Mouse (Mus musculus): Measurements from ENCODE around the gene Sv2a.
"Not testable (repeated sequence)": the region's sequence is repeated elsewhere in the genome, so short reads cannot be mapped to it uniquely, and the experiment has no call there.

Gene Sv2a

DNA sequence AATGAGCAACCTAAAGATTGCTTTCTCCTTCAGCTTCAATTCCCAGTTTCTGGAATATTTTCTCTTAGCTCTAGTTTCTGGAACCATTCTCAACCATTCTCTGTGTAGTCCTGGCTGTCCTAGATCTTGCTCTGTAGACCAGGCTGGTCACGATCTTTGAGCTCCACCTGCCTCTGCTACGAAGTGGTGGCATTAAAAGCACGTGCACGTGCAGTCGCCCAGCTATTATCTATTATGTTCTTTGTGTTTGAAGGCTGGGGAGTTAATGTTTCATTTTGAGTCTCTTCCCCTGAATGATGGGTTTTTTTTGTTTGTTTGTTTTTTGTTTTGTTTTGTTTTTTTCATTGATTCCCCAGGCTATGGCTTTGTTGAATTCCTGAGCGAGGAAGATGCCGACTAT lies 7.8 kb upstream of the Sv2a start:
- DNase-seq (ENCODE audit: inconsistent ontology term) = no peak

DNA sequence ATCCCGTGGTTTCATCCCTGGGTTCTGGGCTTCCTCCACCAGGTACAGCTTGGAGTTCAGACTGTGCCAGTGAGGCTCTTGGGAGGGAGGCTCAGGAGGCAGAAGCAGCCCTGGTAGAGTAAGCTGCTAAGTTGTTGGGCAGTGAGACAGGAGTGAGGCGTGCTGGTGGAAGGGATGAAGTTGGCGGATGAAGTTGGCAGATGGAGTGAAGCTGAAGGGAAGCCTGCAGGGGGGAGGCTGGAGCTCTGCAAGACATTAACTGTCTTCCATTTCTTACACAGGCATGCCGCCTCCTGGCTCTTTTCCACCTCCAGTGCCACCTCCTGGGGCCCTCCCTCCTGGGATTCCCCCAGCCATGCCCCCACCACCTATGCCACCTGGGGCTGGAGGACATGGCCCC lies 6.9 kb upstream of the Sv2a start:
- DNase-seq (ENCODE audit: inconsistent ontology term) = not testable (repeated sequence)

DNA sequence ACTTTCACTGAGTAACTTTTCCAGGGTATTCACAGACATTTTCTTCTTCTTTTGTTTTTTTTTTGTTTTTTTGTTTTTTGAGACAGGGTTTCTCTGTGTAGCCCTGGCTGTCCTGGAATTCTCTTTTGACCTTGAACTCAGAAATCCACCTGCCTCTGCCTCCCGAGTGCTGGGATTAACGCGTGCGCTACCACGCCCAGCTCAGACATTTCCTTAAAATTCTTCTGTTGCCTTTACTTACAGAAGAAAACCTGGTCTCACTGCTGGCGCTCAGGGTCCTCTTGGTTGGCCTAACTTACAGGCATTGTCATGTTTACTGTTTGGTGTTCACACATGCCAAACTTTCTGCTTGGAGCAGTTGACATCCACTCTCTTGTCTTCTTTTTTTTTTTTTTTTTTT lies 5.7 kb upstream of the Sv2a start:
- DNase-seq (ENCODE audit: inconsistent ontology term) = no peak

DNA sequence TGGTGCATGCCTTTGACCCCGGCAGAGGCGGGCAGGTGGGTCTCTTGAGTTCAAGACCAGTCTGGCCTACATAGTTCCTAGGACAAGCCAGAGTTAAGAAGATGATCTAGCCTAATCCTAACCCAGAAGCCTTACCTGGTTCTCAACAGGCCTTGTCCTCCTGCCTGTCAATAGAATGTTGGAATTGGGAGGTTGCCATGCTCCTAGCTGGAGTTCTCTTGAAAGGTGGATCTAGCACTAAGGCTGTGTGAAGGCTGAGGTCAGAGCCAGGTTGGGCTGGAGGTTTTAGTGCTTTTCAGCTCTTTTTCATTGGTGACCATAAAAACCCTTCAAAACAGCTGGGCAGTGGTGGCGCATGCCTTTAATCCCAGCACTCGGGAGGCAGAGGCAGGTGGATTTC lies 2.5 kb upstream of the Sv2a start:
- no peak for DNase-seq (ENCODE audit: inconsistent ontology term)

DNA sequence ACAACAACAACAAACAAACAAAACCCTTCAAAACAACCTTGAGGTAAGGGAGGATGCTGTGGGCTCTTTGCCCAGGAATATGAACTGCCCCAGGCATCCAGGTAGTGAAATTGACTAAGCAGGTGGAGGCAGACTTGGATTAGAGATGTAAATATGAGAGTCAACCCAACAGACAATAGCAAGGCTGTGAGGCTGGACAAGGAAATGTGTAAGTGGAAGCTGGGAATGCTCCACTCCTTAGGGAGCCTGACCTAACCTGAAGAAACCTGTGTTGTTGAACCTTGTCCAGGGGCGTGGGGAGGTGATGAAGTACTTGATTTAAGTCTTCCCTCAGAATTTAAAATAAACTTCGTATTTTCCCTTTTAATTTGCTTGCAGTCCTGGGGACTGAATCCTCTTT lies 2.0 kb upstream of the Sv2a start:
- no peak for DNase-seq (ENCODE audit: inconsistent ontology term)

DNA sequence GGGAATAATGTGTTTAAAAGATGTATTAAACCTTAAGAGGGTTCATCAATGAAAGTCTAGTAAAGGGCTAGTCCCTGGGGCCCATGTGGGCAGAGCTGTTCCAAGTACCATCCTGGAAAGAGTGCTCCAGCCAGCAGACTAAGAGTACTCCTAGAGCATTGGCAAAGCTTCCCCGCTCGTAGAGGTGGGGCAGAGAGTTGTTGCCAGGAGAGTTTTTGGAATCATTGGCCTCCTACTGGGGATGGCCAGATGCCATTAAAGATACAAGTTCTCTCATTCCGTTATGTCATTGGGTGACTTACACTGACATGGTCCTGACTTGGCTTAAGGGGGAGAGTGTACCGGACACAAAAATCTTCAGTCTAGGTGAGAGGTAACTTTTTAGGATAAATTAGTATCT lies 1.4 kb upstream of the Sv2a start:
- DNase-seq (ENCODE audit: inconsistent ontology term) = no peak

DNA sequence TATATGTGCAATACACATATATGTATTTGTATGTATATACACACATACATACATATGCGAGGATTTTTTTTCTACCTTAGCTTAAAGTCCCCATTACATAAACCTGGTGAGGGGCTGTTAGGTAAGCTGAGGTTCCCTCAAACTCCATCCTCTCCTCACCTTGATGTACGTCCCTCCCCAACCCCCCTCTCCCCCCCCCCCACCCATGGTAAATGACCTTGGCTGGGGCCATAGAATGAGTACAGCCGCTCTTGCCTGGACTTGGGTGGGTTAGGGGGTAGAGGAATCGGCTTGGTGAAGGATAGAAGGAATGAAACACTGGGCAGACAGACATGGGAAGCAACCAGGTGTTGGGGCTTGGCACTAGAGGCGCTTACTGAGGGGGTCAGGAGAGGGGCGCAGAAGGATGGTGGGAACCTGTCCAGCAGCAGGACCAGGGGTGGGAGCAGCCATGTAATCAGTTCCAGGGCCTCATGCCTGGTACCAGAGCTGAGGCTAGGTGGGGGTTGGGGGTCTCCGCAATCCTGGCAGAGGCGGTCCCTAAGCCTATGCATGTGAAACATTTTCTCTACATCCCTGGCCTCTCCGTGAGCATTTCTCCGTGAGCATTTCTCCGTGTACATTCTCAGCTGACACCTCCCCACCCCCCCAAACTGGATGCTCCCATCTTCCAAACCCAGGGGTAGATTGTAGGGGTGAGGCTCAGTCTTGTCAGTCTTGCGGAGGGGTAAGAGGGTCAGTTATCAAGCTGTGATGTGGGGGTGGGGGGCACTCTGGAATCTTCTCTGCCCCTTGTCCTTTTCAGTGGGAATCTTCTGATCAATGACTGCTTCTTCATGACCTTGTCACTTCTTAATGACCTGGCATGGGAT lies 795 bp downstream of the Sv2a start:
- DNase-seq (ENCODE audit: inconsistent ontology term) = no peak

DNA sequence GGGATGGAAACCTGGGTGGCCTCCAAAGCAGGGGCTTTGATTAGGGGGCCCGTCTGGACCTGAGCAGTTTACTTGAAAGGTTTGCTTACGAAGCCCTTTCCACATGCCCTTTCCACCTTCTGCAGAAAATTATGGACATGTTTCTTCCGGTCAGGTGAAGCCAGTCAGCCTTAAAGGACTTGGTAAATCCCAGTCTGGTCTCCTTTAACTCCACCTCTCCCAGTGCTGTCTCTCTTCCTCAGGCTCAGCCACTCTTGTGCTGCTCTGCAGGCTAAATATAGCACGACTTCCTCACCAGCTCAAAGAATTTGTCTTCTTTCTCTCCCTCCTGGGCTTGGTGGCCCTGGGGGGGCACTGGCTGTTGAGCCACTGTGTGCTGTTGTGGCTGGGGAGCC lies 1.4 kb downstream of the Sv2a start:
- DNase-seq (ENCODE audit: inconsistent ontology term) = no peak

DNA sequence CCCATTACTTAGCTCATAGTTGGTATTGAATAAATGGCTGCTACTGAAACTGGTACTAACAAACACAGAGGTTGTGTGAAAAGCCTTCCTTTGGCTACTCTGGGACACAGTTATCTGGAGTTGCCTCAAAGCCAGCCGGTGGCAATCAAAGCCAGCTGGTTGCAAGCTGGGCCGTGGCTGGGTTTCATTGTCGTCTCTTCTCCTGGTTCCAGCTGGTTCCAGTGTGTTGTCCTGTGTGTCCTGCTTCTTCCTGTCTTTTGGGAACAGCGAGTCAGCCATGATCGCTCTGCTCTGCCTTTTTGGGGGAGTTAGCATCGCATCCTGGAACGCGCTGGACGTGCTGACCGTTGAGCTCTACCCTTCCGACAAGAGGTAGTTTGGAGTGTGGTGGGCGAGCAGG lies 12.0 kb downstream of the Sv2a start:
- no peak for DNase-seq (ENCODE audit: inconsistent ontology term)

DNA sequence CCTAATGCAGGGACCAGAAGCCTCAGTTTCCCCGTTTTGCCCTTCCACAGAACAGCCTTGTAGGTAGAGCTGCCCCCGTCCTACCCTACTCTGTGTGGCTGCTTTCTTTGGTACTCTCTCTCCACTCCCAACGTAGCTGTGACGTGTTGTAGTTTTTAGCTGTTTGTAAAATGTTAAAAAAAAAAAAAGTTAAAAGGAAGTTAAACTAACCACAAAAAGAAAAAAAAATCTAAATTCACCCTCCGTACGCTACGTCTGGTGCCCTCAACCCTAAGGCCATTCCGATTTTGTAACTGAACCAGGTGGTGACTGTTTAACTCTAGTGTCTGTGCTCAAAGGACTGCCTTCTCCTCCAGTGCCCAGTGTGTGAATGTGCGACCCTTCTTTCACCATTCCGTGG lies 14.0 kb downstream of the Sv2a start:
- no peak for DNase-seq (ENCODE audit: inconsistent ontology term)

DNA sequence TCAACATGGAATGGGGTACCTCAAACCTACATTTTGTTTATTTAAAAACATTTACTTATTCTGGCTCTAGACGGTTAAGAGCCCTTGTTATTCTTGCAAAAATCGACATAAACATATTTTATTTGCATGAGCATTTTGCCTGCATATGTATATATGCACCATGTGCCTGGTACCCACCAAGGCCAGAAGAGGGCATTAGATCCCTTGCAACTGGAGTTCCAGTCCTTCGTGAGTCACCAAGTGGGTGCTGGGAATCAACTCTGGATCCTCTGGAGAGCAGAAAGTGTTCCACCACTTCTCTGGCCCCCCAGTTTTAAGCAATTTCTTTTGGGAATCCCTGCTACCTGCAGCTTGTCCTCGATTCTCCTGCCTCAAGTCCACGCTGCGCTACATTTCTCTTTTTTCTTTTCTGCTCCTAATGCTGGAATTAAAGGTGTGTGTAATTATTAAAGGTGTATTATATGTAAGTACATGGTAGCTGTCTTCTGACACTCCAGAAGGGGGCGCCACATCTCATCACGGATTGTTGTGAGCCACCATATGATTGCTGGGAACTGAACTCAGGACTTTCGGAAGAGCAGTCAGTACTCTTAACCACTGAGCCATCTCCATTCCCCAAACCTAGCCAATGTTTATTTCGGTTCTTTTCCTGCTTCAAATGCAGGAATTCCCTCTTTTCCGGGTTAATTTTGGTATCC lies 14.8 kb downstream of the Sv2a start:
- DNase-seq (ENCODE audit: inconsistent ontology term) = no peak

DNA sequence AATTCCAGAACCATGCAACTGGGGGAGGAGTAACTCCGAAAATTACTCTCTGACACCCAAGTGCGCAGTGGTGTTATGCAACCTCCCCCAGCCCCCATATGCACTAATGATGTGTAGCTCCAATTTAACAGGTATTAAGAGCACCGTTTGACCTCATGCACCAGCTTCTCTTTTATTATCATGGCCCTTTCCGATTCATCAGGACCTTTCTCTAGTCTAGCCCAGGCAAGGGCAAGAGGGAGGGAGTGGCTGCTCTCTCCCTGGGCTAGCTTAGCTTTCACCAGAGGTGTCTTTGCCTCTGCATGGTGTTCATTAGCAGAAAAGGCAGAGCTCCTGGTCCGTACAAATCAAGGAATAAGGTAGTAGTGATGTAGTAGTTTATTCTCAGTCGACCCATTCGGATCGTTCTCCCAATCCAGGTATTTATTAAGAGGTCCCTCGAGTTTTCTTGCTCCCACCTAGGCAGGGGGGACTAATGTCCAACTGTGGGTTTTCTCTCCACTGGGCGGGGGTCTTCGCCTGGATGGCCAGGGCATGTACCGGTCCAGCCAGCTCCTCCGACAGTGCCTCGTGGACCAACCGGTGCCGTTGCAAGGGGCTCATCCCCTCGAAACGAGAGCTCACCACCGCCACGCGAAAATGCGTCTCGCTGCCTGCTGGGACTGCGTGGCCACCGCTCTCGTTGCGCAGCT lies 15.6 kb downstream of the Sv2a start:
- no peak for DNase-seq (ENCODE audit: inconsistent ontology term)

DNA sequence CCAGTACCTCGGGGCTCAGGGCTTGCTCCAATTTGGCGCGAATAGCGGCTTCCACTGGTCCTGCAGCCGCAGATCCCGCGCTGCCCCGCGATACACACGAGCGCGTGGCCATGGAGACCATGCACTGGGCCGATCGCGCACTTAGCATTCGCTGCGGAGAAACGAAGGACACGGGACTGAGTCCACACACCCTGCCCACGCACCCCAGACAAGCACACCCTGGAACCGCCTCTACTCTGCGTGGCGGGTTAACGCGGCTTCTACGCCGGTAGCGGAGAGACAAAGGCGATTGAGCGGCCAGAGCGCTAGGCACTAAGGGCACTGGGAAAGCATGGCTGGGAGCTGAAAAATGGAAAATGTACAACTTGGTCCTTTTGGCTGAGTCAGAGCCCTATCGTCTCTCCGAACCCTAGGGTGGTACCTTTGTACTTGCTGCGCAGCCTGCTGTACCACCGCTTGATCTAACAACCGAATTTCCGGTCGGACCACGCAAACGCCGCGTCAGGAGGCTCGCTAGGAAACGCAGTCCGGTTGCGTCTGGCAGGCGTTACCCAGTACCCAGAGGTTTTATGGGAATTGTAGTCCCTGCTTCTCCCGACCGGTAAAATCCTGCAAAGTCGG lies 16.3 kb downstream of the Sv2a start:
- DNase-seq (ENCODE audit: inconsistent ontology term) = peak; percentile 85

DNA sequence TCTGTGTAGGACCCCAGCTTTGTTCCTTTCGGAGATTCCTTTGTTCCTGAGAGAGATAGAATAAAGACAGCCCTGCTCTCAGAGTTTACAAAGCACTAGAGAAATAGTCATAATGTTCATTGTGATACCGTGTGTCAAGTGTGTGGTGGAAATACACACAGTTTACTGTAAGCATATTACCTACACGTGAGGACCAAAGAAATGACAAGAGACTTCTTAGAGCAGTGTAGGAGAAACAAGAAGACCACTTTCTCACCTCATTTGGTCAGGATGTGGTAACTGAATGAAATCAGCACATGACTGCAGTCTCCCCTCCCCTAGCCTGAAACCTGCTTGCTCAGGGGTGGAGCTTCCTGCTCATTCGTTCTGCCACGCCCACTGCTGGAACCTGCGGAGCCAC lies 17.2 kb downstream of the Sv2a start:
- DNase-seq (ENCODE audit: inconsistent ontology term) = no peak

DNA sequence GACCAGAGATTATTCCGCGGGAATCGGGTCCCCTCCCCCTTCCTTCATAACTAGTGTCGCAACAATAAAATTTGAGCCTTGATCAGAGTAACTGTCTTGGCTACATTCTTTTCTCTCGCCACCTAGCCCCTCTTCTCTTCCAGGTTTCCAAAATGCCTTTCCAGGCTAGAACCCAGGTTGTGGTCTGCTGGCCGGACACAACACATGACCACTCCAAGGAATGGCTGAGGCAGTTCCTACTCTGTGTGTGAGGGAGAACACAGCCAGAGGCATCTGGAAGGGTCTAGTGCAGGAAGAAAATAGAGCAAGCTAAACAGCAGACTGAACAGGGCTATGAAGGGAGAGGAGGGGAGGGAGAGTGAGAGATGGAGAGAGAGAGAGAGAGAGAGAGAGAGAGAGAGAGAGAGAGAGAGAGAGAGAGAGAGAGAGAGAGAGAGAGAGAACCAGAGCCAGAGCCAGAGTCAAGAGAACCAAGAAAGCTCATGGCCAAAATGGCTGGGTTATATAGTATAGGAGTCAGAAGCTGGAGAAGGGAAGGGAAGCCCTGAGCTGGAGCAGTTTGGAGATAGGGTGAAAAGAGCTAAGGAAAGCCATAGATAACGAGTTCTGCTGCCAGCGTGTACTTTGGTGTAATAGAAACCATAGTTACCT lies 17.8 kb downstream of the Sv2a start:
- DNase-seq (ENCODE audit: inconsistent ontology term) = not testable (repeated sequence)

DNA sequence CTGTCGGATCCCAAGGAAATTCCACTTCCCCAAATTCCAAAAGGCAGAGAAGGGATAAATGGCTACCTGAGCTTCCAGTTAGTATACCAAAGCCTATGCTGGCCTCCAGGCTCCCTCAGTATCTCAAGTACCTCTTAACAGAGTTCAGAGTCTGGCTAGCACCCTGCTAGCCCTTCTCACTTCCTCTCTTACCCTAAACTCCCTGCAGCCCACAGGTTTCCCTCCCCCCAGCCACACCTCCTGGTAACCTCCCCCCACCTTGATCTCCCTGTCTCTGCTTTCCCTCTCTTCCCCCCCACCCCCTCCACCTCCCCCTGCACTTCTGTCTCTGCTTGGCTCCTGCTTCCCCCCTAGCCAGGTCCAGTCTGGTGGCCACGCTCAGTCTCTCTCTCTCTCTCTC lies 18.8 kb downstream of the Sv2a start:
- DNase-seq (ENCODE audit: inconsistent ontology term) = no peak

DNA sequence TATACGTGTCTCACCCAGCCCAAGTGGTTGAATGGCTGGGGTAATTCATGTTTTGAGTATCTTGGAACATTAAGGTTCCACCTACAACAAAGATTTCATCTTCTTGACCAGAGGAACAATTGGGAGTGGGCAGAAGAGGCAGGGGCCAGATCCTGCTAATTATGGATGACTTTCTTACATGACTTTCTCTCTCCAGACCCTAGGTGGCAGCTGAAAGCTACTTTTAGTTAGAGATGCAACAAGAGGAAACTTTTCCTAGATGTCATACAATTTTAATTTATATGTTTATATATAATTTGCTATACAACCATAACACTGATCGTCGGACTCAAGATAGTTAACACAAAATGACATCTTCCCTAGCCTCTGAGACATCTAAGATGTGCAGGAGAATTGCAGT lies 26.9 kb downstream of the Sv2a start:
- DNase-seq (ENCODE audit: inconsistent ontology term) = no peak

DNA sequence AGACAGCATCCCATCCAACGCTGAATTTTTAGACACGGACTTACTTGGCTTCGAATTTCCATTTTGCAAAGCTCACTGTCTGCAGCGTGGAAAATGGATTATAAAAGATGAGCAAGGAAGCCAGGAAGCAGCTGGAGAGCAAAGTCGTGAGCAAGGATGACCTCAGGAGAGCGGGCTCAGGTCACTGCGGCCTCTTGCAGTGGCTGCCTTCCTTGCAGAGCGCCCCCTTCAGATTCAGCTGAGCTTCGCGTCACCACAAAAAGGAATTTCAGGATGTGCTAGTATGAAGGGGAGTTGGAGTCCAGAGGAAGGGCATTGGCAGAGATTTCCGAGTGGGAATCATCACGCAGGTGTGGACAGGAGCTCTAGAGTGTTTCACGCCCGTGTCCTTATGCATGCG lies 28.3 kb downstream of the Sv2a start:
- no peak for DNase-seq (ENCODE audit: inconsistent ontology term)

DNA sequence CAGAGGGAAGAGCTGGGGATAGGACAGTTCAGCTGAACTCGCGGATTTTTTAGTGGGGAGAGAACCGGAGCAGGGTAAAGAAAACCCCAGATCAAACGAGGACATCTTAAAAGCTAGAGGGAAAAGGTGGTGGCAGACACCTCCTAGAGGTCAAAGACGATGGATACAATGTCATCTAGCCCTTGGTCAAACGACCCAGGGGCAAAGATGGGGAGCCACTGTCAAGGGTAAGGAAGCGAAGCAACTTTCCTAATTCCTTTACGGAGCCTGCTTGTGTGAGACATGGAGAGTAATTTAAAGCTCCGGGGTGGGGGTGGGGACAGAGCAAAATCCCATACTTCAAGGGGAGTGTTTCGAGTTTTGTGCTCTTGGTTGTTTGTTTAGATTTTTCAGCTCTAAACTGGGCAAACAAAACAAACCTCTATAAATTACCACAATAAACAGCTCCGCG lies 38.3 kb downstream of the Sv2a start:
- no peak for DNase-seq (ENCODE audit: inconsistent ontology term)

DNA sequence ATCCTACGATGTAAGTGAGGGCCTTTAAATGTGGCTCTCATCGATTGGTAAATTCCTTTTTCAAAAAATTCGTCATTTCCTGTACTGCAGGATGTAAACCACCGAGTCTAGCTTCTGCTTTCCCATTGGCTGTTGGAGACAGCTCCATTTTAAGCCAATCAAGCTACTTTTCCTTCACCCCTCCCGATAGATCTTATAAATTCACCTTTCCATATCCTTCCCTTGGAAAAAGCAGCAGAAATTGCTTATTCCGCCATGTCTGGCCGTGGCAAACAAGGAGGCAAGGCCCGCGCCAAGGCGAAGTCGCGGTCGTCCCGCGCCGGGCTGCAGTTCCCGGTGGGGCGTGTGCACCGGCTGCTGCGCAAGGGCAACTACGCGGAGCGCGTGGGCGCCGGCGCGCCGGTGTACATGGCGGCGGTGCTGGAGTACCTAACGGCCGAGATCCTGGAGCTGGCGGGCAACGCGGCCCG lies 38.7 kb downstream of the Sv2a start, which contains the start of the genes Bola1 and Hist2h2ab:
Gene Bola1 (minus strand): TSS at position 49 of the 470 bp plus-strand sequence.
Gene Hist2h2ab (plus strand): TSS at position 205 of the 470 bp plus-strand sequence.
- DNase-seq (ENCODE audit: inconsistent ontology term) = peak; percentile 87

DNA sequence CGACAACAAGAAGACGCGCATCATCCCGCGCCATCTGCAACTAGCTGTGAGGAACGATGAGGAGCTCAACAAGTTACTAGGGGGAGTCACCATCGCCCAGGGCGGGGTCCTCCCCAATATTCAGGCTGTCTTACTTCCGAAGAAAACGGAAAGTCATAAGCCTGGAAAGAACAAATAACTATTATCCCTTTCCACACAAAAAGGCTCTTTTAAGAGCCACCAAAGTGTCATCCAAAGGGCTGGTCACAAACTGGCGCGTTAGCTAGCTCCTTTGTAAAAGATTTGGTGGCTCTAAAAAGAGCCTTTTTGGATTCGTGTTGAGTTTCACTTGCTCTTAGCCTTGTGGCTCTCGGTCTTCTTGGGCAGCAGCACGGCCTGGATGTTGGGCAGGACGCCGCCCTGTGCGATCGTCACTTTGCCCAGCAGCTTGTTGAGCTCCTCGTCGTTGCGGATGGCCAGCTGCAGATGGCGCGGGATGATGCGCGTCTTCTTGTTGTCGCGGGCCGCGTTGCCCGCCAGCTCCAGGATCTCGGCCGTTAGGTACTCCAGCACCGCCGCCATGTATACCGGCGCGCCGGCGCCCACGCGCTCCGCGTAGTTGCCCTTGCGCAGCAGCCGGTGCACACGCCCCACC lies 39.3 kb downstream of the Sv2a start:
- peak; percentile 48 for DNase-seq (ENCODE audit: inconsistent ontology term)
